Mouse (Mus musculus): ENCODE data around the gene Fbxl17. TPM values are rescaled to one million over a fixed set of nuclear protein-coding genes. Genes with fewer than 3 reads are reported as not detected.
A peak's percentile ranks its signal among the peaks of the same experiment; 100 is the strongest.

Fbxl17 gene
- polyA plus RNA-seq, 1 experiment from 2014 or later: 3.0 TPM

DNA sequence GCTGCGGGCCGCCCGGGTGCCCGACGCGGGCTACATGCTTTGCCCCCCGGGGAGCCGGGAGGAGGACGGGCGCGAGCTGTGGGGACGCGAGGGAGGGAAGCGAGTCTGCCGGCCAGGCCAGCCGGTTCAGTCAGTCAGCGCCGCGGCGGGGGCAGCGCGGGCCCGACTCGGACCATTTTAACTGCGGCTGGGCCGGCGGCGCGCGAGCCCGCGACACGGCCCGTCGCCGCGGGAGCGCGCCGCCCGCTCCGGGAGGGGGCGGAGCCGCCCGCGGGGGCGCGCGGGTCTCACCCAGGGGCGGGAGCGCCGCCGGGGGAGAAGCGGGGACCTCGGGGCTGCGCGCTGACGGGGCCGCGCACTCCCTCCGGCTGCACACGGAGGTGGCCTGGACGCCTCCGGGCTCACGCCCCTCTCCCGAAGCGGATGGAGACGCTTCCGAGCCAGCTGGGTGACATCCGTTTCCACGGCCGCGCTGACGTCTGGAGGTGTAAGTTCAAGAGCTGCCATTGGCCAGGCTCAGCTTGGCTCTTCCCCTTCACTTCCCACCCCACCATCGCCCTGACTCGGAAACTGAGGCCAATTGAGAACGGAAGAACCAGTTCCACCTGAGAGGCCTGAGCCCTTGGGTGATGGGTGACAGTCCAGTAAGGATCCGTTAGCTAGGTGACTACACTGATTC lies 478 bp upstream of the Fbxl17 start:
- ATAC-seq (replicated peaks; ENCODE audit: low FRiP score) (peak; percentile 82), DNase-seq (ENCODE audit: low spot score) (peak; percentile 82)
- Histone ChIP-seq H3K9me3 (ENCODE audit: control insufficient read depth, low read length) (no peaks in the 10 kb centered on the region), H3K9ac (ENCODE audit: low read depth, low read length) (peak overlapping the region; percentile 95), H3K4me2 (peak overlapping the region; percentile 76), H3K4me3 (ENCODE audit: low read depth, low read length) (peak overlapping the region; percentile 88), H3K27ac (ENCODE audit: low read depth, low read length) (peak overlapping the region; percentile 96), H3K4me1 (replicated peaks; ENCODE audit: control insufficient read depth, insufficient read depth, low read length) (peaks cover 27% of the 10 kb centered on the region), H3K27me3 (replicated peaks; ENCODE audit: control insufficient read depth, insufficient read depth, low read length) (no peaks in the 10 kb centered on the region), H3K36me3 (ENCODE audit: control insufficient read depth, insufficient read depth, low read length) (no peaks in the 10 kb centered on the region)
- 1% methylated on average over 58 of the region's 78 CpGs for WGBS

GRCm38 (mm10) chr17:63498717-63499635 lies 841 bp downstream of the Fbxl17 start:
- peak overlapping the region; percentile 88 for H3K4me3 ChIP-seq (ENCODE audit: low read depth, low read length)
- no peaks in the 10 kb centered on the region for H3K9me3 ChIP-seq (ENCODE audit: control insufficient read depth, low read length)
- DNase-seq (ENCODE audit: low spot score): peak; percentile 64
- peak; percentile 47 for ATAC-seq (replicated peaks; ENCODE audit: low FRiP score)
- H3K9ac ChIP-seq (ENCODE audit: low read depth, low read length): peak overlapping the region; percentile 95
- H3K36me3 ChIP-seq (ENCODE audit: control insufficient read depth, insufficient read depth, low read length): no peaks in the 10 kb centered on the region
- peak overlapping the region; percentile 76 for H3K4me2 ChIP-seq
- under 1% methylated on average over 74 of the region's 90 CpGs for WGBS
- no peaks in the 10 kb centered on the region for H3K27me3 ChIP-seq (replicated peaks; ENCODE audit: control insufficient read depth, insufficient read depth, low read length)
- peaks cover 27% of the 10 kb centered on the region for H3K4me1 ChIP-seq (replicated peaks; ENCODE audit: control insufficient read depth, insufficient read depth, low read length)
- peak overlapping the region; percentile 96 for H3K27ac ChIP-seq (ENCODE audit: low read depth, low read length)

DNA sequence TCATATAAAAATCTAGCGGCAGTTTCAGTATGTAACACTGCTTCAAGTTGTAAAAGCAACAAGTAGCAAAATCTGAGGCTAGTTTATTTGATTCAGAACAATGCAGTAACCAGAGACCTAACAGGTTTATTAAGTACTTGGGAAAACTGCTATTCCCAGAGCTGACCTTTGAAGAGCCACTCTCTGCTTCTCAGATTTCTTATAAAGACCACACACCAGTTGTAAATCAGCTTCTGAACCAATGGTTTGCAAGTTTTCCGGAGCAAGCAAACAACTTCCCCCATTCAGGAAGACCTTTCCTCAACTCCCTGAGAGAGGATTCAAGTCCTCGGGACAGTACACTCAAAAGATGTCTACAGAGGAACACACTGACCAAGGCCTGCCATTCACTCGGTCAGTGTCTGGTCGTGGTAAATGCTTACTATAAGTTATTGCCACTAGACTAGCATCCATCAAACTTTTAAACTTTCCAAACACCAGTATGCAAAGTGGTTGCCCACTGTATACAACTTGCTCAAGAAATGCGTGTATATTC lies 1.6 kb downstream of the Fbxl17 start:
- Histone ChIP-seq H3K27me3 (replicated peaks; ENCODE audit: control insufficient read depth, insufficient read depth, low read length) (no peaks in the 10 kb centered on the region), H3K36me3 (ENCODE audit: control insufficient read depth, insufficient read depth, low read length) (no peaks in the 10 kb centered on the region), H3K9me3 (ENCODE audit: control insufficient read depth, low read length) (no peaks in the 10 kb centered on the region), H3K4me1 (replicated peaks; ENCODE audit: control insufficient read depth, insufficient read depth, low read length) (peaks cover 27% of the 10 kb centered on the region), H3K4me3 (ENCODE audit: low read depth, low read length) (peak overlapping the region; percentile 88), H3K27ac (ENCODE audit: low read depth, low read length) (peak overlapping the region; percentile 96; the same call in 1 of the 2 replicates), H3K4me2 (peak overlapping the region; percentile 76), H3K9ac (ENCODE audit: low read depth, low read length) (peak overlapping the region; percentile 95)
- ATAC-seq (replicated peaks; ENCODE audit: low FRiP score) (no peak), DNase-seq (ENCODE audit: low spot score) (no peak)
- 21% methylated on average over 6 of the region's 6 CpGs for WGBS

DNA sequence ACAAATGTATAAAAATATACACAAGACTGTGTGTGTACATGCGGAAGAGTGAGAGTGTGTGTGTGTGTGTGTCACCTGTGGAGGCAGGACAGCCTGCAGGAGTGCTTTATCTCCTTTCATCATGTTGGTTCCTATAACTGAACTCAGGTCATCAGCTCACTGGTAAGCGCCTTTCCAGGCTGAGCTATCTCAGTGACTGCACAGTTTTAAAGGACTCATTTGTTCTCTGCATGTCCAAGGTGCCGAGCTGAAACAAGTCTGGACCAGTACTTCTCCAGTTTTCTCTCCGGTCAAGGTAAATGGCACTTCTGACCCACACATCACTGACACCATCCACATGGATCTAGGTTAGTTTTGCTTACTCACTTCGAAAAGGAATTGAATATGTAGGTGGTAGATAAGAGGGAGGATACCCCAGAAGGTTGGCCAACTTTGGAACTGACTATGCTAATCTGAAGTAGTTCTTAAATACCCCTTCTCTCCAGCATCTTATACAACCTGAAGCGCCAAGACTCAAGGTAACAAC lies 2.5 kb downstream of the Fbxl17 start:
- DNase-seq (ENCODE audit: low spot score) (no peak), ATAC-seq (replicated peaks; ENCODE audit: low FRiP score) (no peak)
- H3K9ac ChIP-seq (ENCODE audit: low read depth, low read length): no peak overlapping the region
- H3K27me3 ChIP-seq (replicated peaks; ENCODE audit: control insufficient read depth, insufficient read depth, low read length): no peaks in the 10 kb centered on the region
- H3K27ac ChIP-seq (ENCODE audit: low read depth, low read length): 0 out of 2 replicates have a peak overlapping the region, but pooled peaks have one; percentile 22
- peak overlapping the region; percentile 76 for H3K4me2 ChIP-seq
- no peaks in the 10 kb centered on the region for H3K9me3 ChIP-seq (ENCODE audit: control insufficient read depth, low read length)
- H3K36me3 ChIP-seq (ENCODE audit: control insufficient read depth, insufficient read depth, low read length): no peaks in the 10 kb centered on the region
- 69% methylated on average over 6 of the region's 6 CpGs for WGBS
- H3K4me1 ChIP-seq (replicated peaks; ENCODE audit: control insufficient read depth, insufficient read depth, low read length): peaks cover 31% of the 10 kb centered on the region
- H3K4me3 ChIP-seq (ENCODE audit: low read depth, low read length): no peak overlapping the region

GRCm38 (mm10) chr17:63496153-63496552 lies 3.7 kb downstream of the Fbxl17 start:
- DNase-seq (ENCODE audit: low spot score): no peak
- H3K36me3 ChIP-seq (ENCODE audit: control insufficient read depth, insufficient read depth, low read length): no peaks in the 10 kb centered on the region
- H3K27me3 ChIP-seq (replicated peaks; ENCODE audit: control insufficient read depth, insufficient read depth, low read length): no peaks in the 10 kb centered on the region
- H3K9ac ChIP-seq (ENCODE audit: low read depth, low read length): no peak overlapping the region
- H3K4me2 ChIP-seq: no peak overlapping the region
- H3K4me1 ChIP-seq (replicated peaks; ENCODE audit: control insufficient read depth, insufficient read depth, low read length): peaks cover 31% of the 10 kb centered on the region
- H3K27ac ChIP-seq (ENCODE audit: low read depth, low read length): no peak overlapping the region
- no peak overlapping the region for H3K4me3 ChIP-seq (ENCODE audit: low read depth, low read length)
- H3K9me3 ChIP-seq (ENCODE audit: control insufficient read depth, low read length): no peaks in the 10 kb centered on the region
- no peak for ATAC-seq (replicated peaks; ENCODE audit: low FRiP score)
- 66% methylated on average over 5 of the region's 5 CpGs for WGBS

DNA sequence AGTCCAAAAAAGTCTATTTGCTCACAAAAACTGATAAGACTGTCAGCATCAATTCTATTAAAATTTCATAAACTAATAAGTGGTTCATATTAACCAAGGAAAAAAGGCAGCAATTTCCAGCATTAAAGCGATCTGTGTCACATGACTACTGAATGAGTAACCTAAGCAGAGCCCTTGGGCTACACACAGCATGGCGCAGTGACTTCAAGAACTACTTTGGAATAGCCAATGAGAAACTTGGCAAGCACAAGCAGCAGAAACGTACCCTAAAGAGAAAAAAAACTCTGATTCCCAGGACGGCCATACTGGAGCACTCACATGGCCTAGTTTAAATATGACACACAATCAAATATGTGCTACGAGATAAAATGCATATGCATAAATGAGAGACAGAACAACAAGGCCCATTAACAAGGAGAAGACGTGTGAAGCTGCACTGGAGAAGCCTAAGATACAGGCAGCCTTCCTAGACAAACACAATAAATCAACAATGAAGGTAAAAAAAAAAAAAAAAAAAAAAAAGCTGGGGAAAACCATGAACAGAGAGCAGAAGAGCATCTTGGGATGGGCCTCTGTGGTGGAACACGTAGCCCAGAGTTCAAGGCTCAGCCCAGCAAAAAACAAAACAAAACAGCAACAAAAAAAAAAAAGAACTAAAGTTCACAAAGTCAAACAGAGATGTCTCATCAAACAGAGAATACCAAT lies 5.8 kb downstream of the Fbxl17 start:
- H3K36me3 ChIP-seq (ENCODE audit: control insufficient read depth, insufficient read depth, low read length): no peaks in the 10 kb centered on the region; the same call in 1 of the 2 replicates
- H3K27ac ChIP-seq (ENCODE audit: low read depth, low read length): no peak overlapping the region
- no peak overlapping the region for H3K4me3 ChIP-seq (ENCODE audit: low read depth, low read length)
- DNase-seq (ENCODE audit: low spot score): no peak
- no peak overlapping the region for H3K4me2 ChIP-seq
- H3K9ac ChIP-seq (ENCODE audit: low read depth, low read length): no peak overlapping the region
- no peaks in the 10 kb centered on the region for H3K9me3 ChIP-seq (ENCODE audit: control insufficient read depth, low read length)
- H3K4me1 ChIP-seq (replicated peaks; ENCODE audit: control insufficient read depth, insufficient read depth, low read length): peaks cover 25% of the 10 kb centered on the region
- ATAC-seq (replicated peaks; ENCODE audit: low FRiP score): no peak
- no peaks in the 10 kb centered on the region for H3K27me3 ChIP-seq (replicated peaks; ENCODE audit: control insufficient read depth, insufficient read depth, low read length)
- 79% methylated on average over 7 of the region's 7 CpGs for WGBS

- no peak overlapping the region for H3K27ac ChIP-seq (ENCODE audit: low read depth, low read length)
- WGBS: 52% methylated on average over 5 of the region's 5 CpGs
- no peak overlapping the region for H3K4me3 ChIP-seq (ENCODE audit: low read depth, low read length)
- H3K4me2 ChIP-seq: no peak overlapping the region
- DNase-seq (ENCODE audit: low spot score) (no peak), ATAC-seq (replicated peaks; ENCODE audit: low FRiP score) (no peak; the same call in 1 of the 2 replicates)
- H3K9me3 ChIP-seq (ENCODE audit: control insufficient read depth, low read length): no peaks in the 10 kb centered on the region
- no peak overlapping the region for H3K9ac ChIP-seq (ENCODE audit: low read depth, low read length)
- H3K36me3 ChIP-seq (ENCODE audit: control insufficient read depth, insufficient read depth, low read length): no peaks in the 10 kb centered on the region; the same call in 1 of the 2 replicates
- peaks cover 23% of the 10 kb centered on the region for H3K4me1 ChIP-seq (replicated peaks; ENCODE audit: control insufficient read depth, insufficient read depth, low read length)
- no peaks in the 10 kb centered on the region for H3K27me3 ChIP-seq (replicated peaks; ENCODE audit: control insufficient read depth, insufficient read depth, low read length)
Observed at GRCm38 (mm10) chr17:63493274-63493673, 6.5 kb downstream of the Fbxl17 start.
